7 mouse cellular contexts compared by ENCODE assay signal in the genomic region with DNA sequence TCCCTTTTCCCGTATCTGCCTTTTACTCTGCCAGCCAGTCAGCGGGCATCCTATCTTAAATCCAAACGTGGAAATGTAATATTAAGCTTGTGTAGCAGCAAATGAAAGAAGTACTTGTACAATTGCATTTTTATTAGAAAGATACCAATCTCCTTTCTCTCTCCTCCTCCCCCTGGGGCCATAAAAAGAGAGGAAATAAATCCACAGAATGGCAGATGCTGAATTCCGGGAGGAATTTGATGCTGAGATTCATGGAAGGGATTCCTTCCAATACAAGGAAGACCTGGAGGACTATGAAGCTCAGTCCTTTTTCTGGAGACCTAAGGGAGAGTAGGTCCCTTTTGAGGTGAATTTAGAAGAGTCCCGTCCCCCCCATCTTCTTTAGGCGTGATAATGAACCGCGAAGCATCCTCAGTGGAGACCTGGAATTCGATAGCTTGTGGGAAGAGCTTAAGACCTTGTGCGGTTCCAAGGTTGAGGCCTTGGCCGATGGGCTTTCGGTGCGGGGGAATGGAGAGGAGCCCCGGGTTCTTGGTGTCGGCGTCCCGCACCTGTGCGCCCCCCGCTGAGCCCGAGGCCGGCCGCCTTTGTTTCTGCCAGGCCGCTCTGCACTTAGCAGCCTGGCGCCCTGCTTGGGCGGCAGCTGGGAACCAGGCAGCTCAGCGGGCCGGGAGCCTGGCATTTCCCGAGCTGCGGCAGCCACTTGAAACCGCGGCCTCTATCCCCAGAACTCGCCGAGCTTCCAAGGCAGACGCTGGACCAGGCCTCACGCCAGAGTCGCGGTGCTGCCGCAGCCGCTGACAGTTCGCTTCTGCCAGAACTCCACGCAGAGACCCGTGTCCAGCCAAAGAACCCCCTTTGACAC. TPM values are rescaled to one million over a fixed set of nuclear protein-coding genes. Genes with fewer than 3 reads are reported as not detected.
DNase-seq lines count a peak whose midpoint lies in the region; ATAC-seq lines count a peak whose summit lies in the region.

No protein-coding gene starts in this region.

- H3K27me3 ChIP-seq in kidney, embryonic 15.5 days = no peaks in the 10 kb centered on the region
- peaks cover 100% of the 10 kb centered on the region for H3K27me3 ChIP-seq in embryonic facial prominence, embryonic 10.5 days (replicated peaks; ENCODE audit: low read depth, poor library complexity, severe bottlenecking)
- H3K27me3 ChIP-seq in hindbrain, embryonic 14.5 days (ENCODE audit: control insufficient read depth, insufficient read depth, low read length) = peaks cover 52% of the 10 kb centered on the region

- DNase-seq in kidney, adult 8-10 months = no peak
- DNase-seq in embryonic facial prominence, embryonic 10.5 days (ENCODE audit: low spot score) = peak; percentile 67
- DNase-seq in hindbrain, embryonic 14.5 days (ENCODE audit: low spot score) = peak; percentile 69
- DNase-seq in lung, postnatal 4 days = peak; percentile 44 to 65
- no peak for DNase-seq in frontal cortex, adult 2 months (ENCODE audit: extremely low spot score in 1 of 2, low spot score in 1 of 2)
- DNase-seq in cerebellum, adult 11 months = no peak

- H3K9ac ChIP-seq in kidney, embryonic 15.5 days = peak overlapping the region; percentile 23; the same call in 1 of the 2 replicates
- peak overlapping the region; percentile 99 for H3K9ac ChIP-seq in hindbrain, embryonic 14.5 days

- peaks cover 95% of the 10 kb centered on the region for H3K4me1 ChIP-seq in kidney, embryonic 15.5 days
- H3K4me1 ChIP-seq in embryonic facial prominence, embryonic 10.5 days = peaks cover 33% of the 10 kb centered on the region
- H3K4me1 ChIP-seq in hindbrain, embryonic 14.5 days (replicated peaks; ENCODE audit: control insufficient read depth, insufficient read depth, low read length) = peaks cover 26% of the 10 kb centered on the region

- WGBS in kidney, embryonic 15.5 days = 10% methylated on average over 42 of the region's 42 CpGs
- under 1% methylated on average over 42 of the region's 42 CpGs for WGBS in embryonic facial prominence, embryonic 10.5 days
- WGBS in hindbrain, embryonic 14.5 days = under 1% methylated on average over 42 of the region's 42 CpGs

- no peaks in the 10 kb centered on the region for H3K9me3 ChIP-seq in kidney, embryonic 15.5 days (replicated peaks)
- H3K9me3 ChIP-seq in embryonic facial prominence, embryonic 10.5 days = no peaks in the 10 kb centered on the region
- H3K9me3 ChIP-seq in hindbrain, embryonic 14.5 days (ENCODE audit: control insufficient read depth, low read length) = no peaks in the 10 kb centered on the region

- 0 out of 2 replicates have a peak, but pooled peaks cover 4% of the 10 kb centered on the region for H3K36me3 ChIP-seq in kidney, embryonic 15.5 days
- H3K36me3 ChIP-seq in embryonic facial prominence, embryonic 10.5 days (replicated peaks) = no peaks in the 10 kb centered on the region
- H3K36me3 ChIP-seq in hindbrain, embryonic 14.5 days (replicated peaks; ENCODE audit: control insufficient read depth, insufficient read depth) = no peaks in the 10 kb centered on the region

- H3K4me3 ChIP-seq in kidney, embryonic 15.5 days (replicated peaks) = peak overlapping the region; percentile 14
- peak overlapping the region; percentile 78 for H3K4me3 ChIP-seq in embryonic facial prominence, embryonic 10.5 days
- H3K4me3 ChIP-seq in hindbrain, embryonic 14.5 days (replicated peaks; ENCODE audit: low read length) = peak overlapping the region; percentile 71

- peak overlapping the region; percentile 90 for H3K27ac ChIP-seq in kidney, embryonic 15.5 days
- peak overlapping the region; percentile 87 for H3K27ac ChIP-seq in embryonic facial prominence, embryonic 10.5 days (replicated peaks)
- peak overlapping the region; percentile 100 for H3K27ac ChIP-seq in hindbrain, embryonic 14.5 days

- H3K4me2 ChIP-seq in kidney, embryonic 15.5 days = peak overlapping the region; percentile 49
- peak overlapping the region; percentile 81 for H3K4me2 ChIP-seq in hindbrain, embryonic 14.5 days (replicated peaks)

- no peak for ATAC-seq in kidney, embryonic 15.5 days (replicated peaks; ENCODE audit: low FRiP score)
- ATAC-seq in hindbrain, embryonic 14.5 days (ENCODE audit: low FRiP score) = no peak

RNA-seq across cellular contexts. Expression of a gene that starts 3.8 kb away (rescaled TPM):
- 2.2 and 3.6 TPM in 2 replicates for polyA plus RNA-seq in kidney, embryonic 15.5 days (2015; fragmentation: Nextera tagmentation; extraction: Ambion mirVana)
- polyA plus RNA-seq in embryonic facial prominence, embryonic 10.5 days (2016; fragmentation: Nextera tagmentation; extraction: Ambion mirVana) = 8.7 and 16.7 TPM in 2 replicates
- 27.6 and 35.1 TPM in 2 replicates for polyA plus RNA-seq in hindbrain, embryonic 14.5 days (2014; fragmentation: Nextera tagmentation; extraction: Ambion mirVana)
- polyA plus RNA-seq in frontal cortex, adult 2 months (2012; rRNA removed) = not detected in 2 replicates

RNA-seq across cellular contexts. Expression of a gene that starts 8.9 kb away (rescaled TPM):
- polyA plus RNA-seq in kidney, embryonic 15.5 days (2015; fragmentation: Nextera tagmentation; extraction: Ambion mirVana) = 2.1 and 2.4 TPM in 2 replicates
- polyA plus RNA-seq in embryonic facial prominence, embryonic 10.5 days (2016; fragmentation: Nextera tagmentation; extraction: Ambion mirVana) = 0.12 and 0.64 TPM in 2 replicates
- 4.1 and 5.0 TPM in 2 replicates for polyA plus RNA-seq in hindbrain, embryonic 14.5 days (2014; fragmentation: Nextera tagmentation; extraction: Ambion mirVana)
- not detected in 2 replicates for polyA plus RNA-seq in frontal cortex, adult 2 months (2012; rRNA removed)

RNA-seq across cellular contexts. Expression of a gene that starts 10.3 kb away (rescaled TPM):
- 0.64 and 0.81 TPM in 2 replicates for polyA plus RNA-seq in kidney, embryonic 15.5 days (2015; fragmentation: Nextera tagmentation; extraction: Ambion mirVana)
- polyA plus RNA-seq in embryonic facial prominence, embryonic 10.5 days (2016; fragmentation: Nextera tagmentation; extraction: Ambion mirVana) = 0.57 and 0.62 TPM in 2 replicates
- 2.6 and 3.0 TPM in 2 replicates for polyA plus RNA-seq in hindbrain, embryonic 14.5 days (2014; fragmentation: Nextera tagmentation; extraction: Ambion mirVana)
- 0.04 TPM in 1 of 2 replicates, not detected in the other for polyA plus RNA-seq in frontal cortex, adult 2 months (2012; rRNA removed)

RNA-seq across cellular contexts. Expression of a gene that starts 23.1 kb away (rescaled TPM):
- polyA plus RNA-seq in kidney, embryonic 15.5 days (2015; fragmentation: Nextera tagmentation; extraction: Ambion mirVana) = 1.5 and 1.8 TPM in 2 replicates
- polyA plus RNA-seq in embryonic facial prominence, embryonic 10.5 days (2016; fragmentation: Nextera tagmentation; extraction: Ambion mirVana) = 0.09 TPM in 1 of 2 replicates, not detected in the other
- 19.7 and 22.5 TPM in 2 replicates for polyA plus RNA-seq in hindbrain, embryonic 14.5 days (2014; fragmentation: Nextera tagmentation; extraction: Ambion mirVana)
- 0.06 TPM in 1 of 2 replicates, not detected in the other for polyA plus RNA-seq in frontal cortex, adult 2 months (2012; rRNA removed)

RNA-seq across cellular contexts. Expression of a gene that starts 36.0 kb away (rescaled TPM):
- 11.0 and 11.5 TPM in 2 replicates for polyA plus RNA-seq in kidney, embryonic 15.5 days (2015; fragmentation: Nextera tagmentation; extraction: Ambion mirVana)
- polyA plus RNA-seq in embryonic facial prominence, embryonic 10.5 days (2016; fragmentation: Nextera tagmentation; extraction: Ambion mirVana) = 0.23 TPM in 1 of 2 replicates, not detected in the other
- polyA plus RNA-seq in hindbrain, embryonic 14.5 days (2014; fragmentation: Nextera tagmentation; extraction: Ambion mirVana) = 175 and 180 TPM in 2 replicates
- polyA plus RNA-seq in frontal cortex, adult 2 months (2012; rRNA removed) = 0.11 TPM in 1 of 2 replicates, not detected in the other

Comparison
In these comparisons a context has a peak if more than half of its experiments do, and no peak if none do; other contexts are left out.
1. H3K4me3 ChIP-seq: peak in every context shown above with its lines; median percentile 78 in embryonic facial prominence, embryonic 10.5 days; 71 in hindbrain, embryonic 14.5 days; 14 in kidney, embryonic 15.5 days.
2. DNase-seq: peak in embryonic facial prominence, embryonic 10.5 days (single experiment), hindbrain, embryonic 14.5 days (single experiment) and lung, postnatal 4 days (2 of 2); none in kidney, adult 8-10 months (0 of 2), frontal cortex, adult 2 months (0 of 2) and cerebellum, adult 11 months (single experiment).
3. Peak in every context shown above with its lines, with median percentiles within 50 percentile points of each other: H3K27ac ChIP-seq.